Mouse (Mus musculus) MEL (cell line): ENCODE measurements around the gene Themis3.

Source experiments
- CTCF ChIP-seq, 3 experiments: IDR thresholded peaks in 2 of 3; conservative IDR thresholded peaks in 1 of 3; 2 replicates each; pipeline ENCODE4 v1.5.1; 2011 to 2012; ENCODE audit warnings: low read length in 3 of 3, low read depth in 2 of 3, mild to moderate bottlenecking in 2 of 3, improper control_type of control experiment in 1 of 3, inconsistent platforms in 1 of 3, mixed read lengths in 1 of 3, moderate library complexity in 1 of 3; ENCODE audit not compliant: control insufficient read depth in 1 of 3, insufficient read depth in 1 of 3, poor library complexity in 1 of 3, severe bottlenecking in 1 of 3
- ELF1 ChIP-seq: IDR thresholded peaks from 2 replicates; pipeline ENCODE4 v1.6.1; 2014; ENCODE audit warnings: low read depth, mild to moderate bottlenecking, inconsistent platforms, low read length, improper control_type of control experiment, moderate library complexity
- GABPA ChIP-seq: IDR thresholded peaks from 2 replicates; pipeline ENCODE4 v1.6.1; 2012; ENCODE audit warnings: low read depth, mild to moderate bottlenecking, inconsistent platforms, low read length, improper control_type of control experiment, moderate library complexity
- TBP ChIP-seq: IDR thresholded peaks from 2 replicates; pipeline ENCODE4 v1.8.0; 2011; ENCODE audit warnings: low read depth, low read length, improper control_type of control experiment

DNA sequence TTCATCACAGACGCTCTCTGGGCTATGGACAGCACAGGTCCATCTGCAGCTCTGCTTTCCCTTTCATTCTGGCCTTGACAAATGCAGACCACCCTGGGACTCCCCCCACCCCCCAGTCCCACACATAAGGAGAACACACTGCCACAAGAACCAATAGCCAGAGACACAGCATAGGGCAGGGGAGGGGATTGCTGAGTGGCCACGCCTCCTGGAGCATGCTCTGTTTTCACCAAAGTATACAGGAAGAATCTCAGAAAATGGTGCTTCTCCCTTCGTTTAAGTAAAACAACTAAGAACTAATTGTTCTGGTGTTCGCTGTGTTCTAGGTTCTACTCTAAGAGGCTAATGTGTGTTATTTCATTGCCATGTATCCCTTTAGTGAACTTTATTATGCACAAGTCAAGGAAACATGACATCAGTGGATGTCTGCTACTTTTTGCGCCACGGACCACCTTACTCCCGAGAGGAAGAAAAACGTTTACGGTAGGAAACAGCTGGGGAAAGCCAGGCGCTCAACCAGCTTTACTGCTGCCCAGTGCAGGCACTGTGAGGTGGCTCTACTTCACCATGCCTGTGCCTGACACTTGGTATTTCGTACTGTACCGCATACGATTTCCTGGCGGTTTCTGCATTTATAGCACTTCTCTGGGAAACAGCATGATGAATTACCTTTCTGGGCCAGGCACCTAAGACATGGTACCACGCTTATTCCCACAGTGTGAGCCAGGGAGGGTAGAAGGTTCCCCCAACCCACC, 82.0 kb downstream of the Themis3 start:
- TF ChIP-seq TBP (no peak), CTCF (IDR thresholded peaks at IDR 0.05 in 2 of 3, conservative IDR thresholded peaks at IDR 0.05 in 1 of 3; ENCODE audit: control insufficient read depth in 1 of 3, insufficient read depth in 1 of 3, low read depth in 2 of 3, low read length in 3 of 3, poor library complexity in 1 of 3, severe bottlenecking in 1 of 3) (no peak), ELF1 (no peak), GABPA (no peak)
